Mouse (Mus musculus): ENCODE results near the gene Cpeb3. TPM values are rescaled to one million over a fixed set of nuclear protein-coding genes. Genes with fewer than 3 reads are reported as not detected.

The Cpeb3 gene
- polyA plus RNA-seq, 1 experiment from 2014 or later, result 0.91 TPM

GRCm38 (mm10) chr19:37172096-37172495, 36.3 kb downstream of the Cpeb3 start:
- ATAC-seq (replicated peaks; ENCODE audit: insufficient number of reproducible peaks, low FRiP score, low TSS enrichment, low read depth) (no peak), DNase-seq (ENCODE audit: low spot score) (no peak)
- Histone ChIP-seq H3K27me3 (ENCODE audit: control insufficient read depth, insufficient read depth, low read length) (peaks cover 19% of the 10 kb centered on the region), H3K4me3 (ENCODE audit: low read depth, low read length) (no peak overlapping the region), H3K4me2 (ENCODE audit: low read depth, low read length) (no peak overlapping the region), H3K27ac (replicated peaks; ENCODE audit: low read depth, low read length) (no peak overlapping the region), H3K9ac (replicated peaks; ENCODE audit: low read length) (no peak overlapping the region), H3K36me3 (replicated peaks; ENCODE audit: control insufficient read depth, insufficient read depth, low read depth, low read length) (no peaks in the 10 kb centered on the region), H3K9me3 (replicated peaks; ENCODE audit: control insufficient read depth, low read length) (no peaks in the 10 kb centered on the region), H3K4me1 (ENCODE audit: control insufficient read depth, insufficient read depth, low read length) (no peaks in the 10 kb centered on the region)
- WGBS, result 50% methylated on average over 1 of the region's 1 CpGs

- H3K27me3 ChIP-seq (ENCODE audit: control insufficient read depth, insufficient read depth, low read length), result no peaks in the 10 kb centered on the region
- no peaks in the 10 kb centered on the region for H3K36me3 ChIP-seq (replicated peaks; ENCODE audit: control insufficient read depth, insufficient read depth, low read depth, low read length)
- H3K9me3 ChIP-seq (replicated peaks; ENCODE audit: control insufficient read depth, low read length), result no peaks in the 10 kb centered on the region
- H3K4me3 ChIP-seq (ENCODE audit: low read depth, low read length), result no peak overlapping the region
- ATAC-seq (replicated peaks; ENCODE audit: insufficient number of reproducible peaks, low FRiP score, low TSS enrichment, low read depth) (no peak), DNase-seq (ENCODE audit: low spot score) (no peak)
- H3K4me1 ChIP-seq (ENCODE audit: control insufficient read depth, insufficient read depth, low read length), result no peaks in the 10 kb centered on the region
- no peak overlapping the region for H3K4me2 ChIP-seq (ENCODE audit: low read depth, low read length)
- H3K9ac ChIP-seq (replicated peaks; ENCODE audit: low read length), result no peak overlapping the region
- 95% methylated on average over 5 of the region's 5 CpGs for WGBS
- no peak overlapping the region for H3K27ac ChIP-seq (replicated peaks; ENCODE audit: low read depth, low read length)
Observed at GRCm38 (mm10) chr19:37156770-37157336, 51.5 kb downstream of the Cpeb3 start.

GRCm38 (mm10) chr19:37156040-37156439, 52.4 kb downstream of the Cpeb3 start:
- Histone ChIP-seq H3K4me2 (ENCODE audit: low read depth, low read length) (no peak overlapping the region), H3K36me3 (replicated peaks; ENCODE audit: control insufficient read depth, insufficient read depth, low read depth, low read length) (no peaks in the 10 kb centered on the region)
- ATAC-seq (replicated peaks; ENCODE audit: insufficient number of reproducible peaks, low FRiP score, low TSS enrichment, low read depth), result no peak

GRCm38 (mm10) chr19:37147145-37147544, 61.3 kb downstream of the Cpeb3 start:
- Histone ChIP-seq H3K9me3 (replicated peaks; ENCODE audit: control insufficient read depth, low read length) (no peaks in the 10 kb centered on the region), H3K4me2 (ENCODE audit: low read depth, low read length) (no peak overlapping the region), H3K4me3 (ENCODE audit: low read depth, low read length) (no peak overlapping the region), H3K4me1 (ENCODE audit: control insufficient read depth, insufficient read depth, low read length) (no peaks in the 10 kb centered on the region), H3K27ac (replicated peaks; ENCODE audit: low read depth, low read length) (no peak overlapping the region), H3K9ac (replicated peaks; ENCODE audit: low read length) (no peak overlapping the region), H3K27me3 (ENCODE audit: control insufficient read depth, insufficient read depth, low read length) (no peaks in the 10 kb centered on the region), H3K36me3 (replicated peaks; ENCODE audit: control insufficient read depth, insufficient read depth, low read depth, low read length) (no peaks in the 10 kb centered on the region)
- 75% methylated on average over 4 of the region's 4 CpGs for WGBS
- no peak for DNase-seq (ENCODE audit: low spot score)
- no peak for ATAC-seq (replicated peaks; ENCODE audit: insufficient number of reproducible peaks, low FRiP score, low TSS enrichment, low read depth)

More at GRCm38 (mm10) chr19:37156040-37156439, 52.4 kb downstream of the Cpeb3 start:
- H3K4me3 ChIP-seq (ENCODE audit: low read depth, low read length), result no peak overlapping the region
- no peak for DNase-seq (ENCODE audit: low spot score)
- no peaks in the 10 kb centered on the region for H3K27me3 ChIP-seq (ENCODE audit: control insufficient read depth, insufficient read depth, low read length)
- no peaks in the 10 kb centered on the region for H3K9me3 ChIP-seq (replicated peaks; ENCODE audit: control insufficient read depth, low read length)
- H3K27ac ChIP-seq (replicated peaks; ENCODE audit: low read depth, low read length), result no peak overlapping the region
- H3K9ac ChIP-seq (replicated peaks; ENCODE audit: low read length), result no peak overlapping the region
- no peaks in the 10 kb centered on the region for H3K4me1 ChIP-seq (ENCODE audit: control insufficient read depth, insufficient read depth, low read length)
- WGBS, result 85% methylated on average over 4 of the region's 4 CpGs

GRCm38 (mm10) chr19:37145846-37146245, 62.6 kb downstream of the Cpeb3 start:
- no peaks in the 10 kb centered on the region for H3K36me3 ChIP-seq (replicated peaks; ENCODE audit: control insufficient read depth, insufficient read depth, low read depth, low read length)
- H3K9me3 ChIP-seq (replicated peaks; ENCODE audit: control insufficient read depth, low read length), result no peaks in the 10 kb centered on the region
- DNase-seq (ENCODE audit: low spot score) (no peak), ATAC-seq (replicated peaks; ENCODE audit: insufficient number of reproducible peaks, low FRiP score, low TSS enrichment, low read depth) (no peak)
- WGBS, result 79% methylated on average over 1 of the region's 1 CpGs
- H3K4me3 ChIP-seq (ENCODE audit: low read depth, low read length), result no peak overlapping the region
- no peaks in the 10 kb centered on the region for H3K4me1 ChIP-seq (ENCODE audit: control insufficient read depth, insufficient read depth, low read length)
- no peak overlapping the region for H3K9ac ChIP-seq (replicated peaks; ENCODE audit: low read length)
- H3K4me2 ChIP-seq (ENCODE audit: low read depth, low read length), result no peak overlapping the region
- no peaks in the 10 kb centered on the region for H3K27me3 ChIP-seq (ENCODE audit: control insufficient read depth, insufficient read depth, low read length)
- H3K27ac ChIP-seq (replicated peaks; ENCODE audit: low read depth, low read length), result no peak overlapping the region

- no peaks in the 10 kb centered on the region for H3K27me3 ChIP-seq (ENCODE audit: control insufficient read depth, insufficient read depth, low read length)
- no peak for DNase-seq (ENCODE audit: low spot score)
- H3K9ac ChIP-seq (replicated peaks; ENCODE audit: low read length), result no peak overlapping the region
- WGBS, result 90% methylated on average over 5 of the region's 5 CpGs
- H3K27ac ChIP-seq (replicated peaks; ENCODE audit: low read depth, low read length), result no peak overlapping the region
- ATAC-seq (replicated peaks; ENCODE audit: insufficient number of reproducible peaks, low FRiP score, low TSS enrichment, low read depth), result no peak
- no peak overlapping the region for H3K4me3 ChIP-seq (ENCODE audit: low read depth, low read length)
- H3K4me1 ChIP-seq (ENCODE audit: control insufficient read depth, insufficient read depth, low read length), result no peaks in the 10 kb centered on the region
- no peak overlapping the region for H3K4me2 ChIP-seq (ENCODE audit: low read depth, low read length)
- H3K9me3 ChIP-seq (replicated peaks; ENCODE audit: control insufficient read depth, low read length), result no peaks in the 10 kb centered on the region
- H3K36me3 ChIP-seq (replicated peaks; ENCODE audit: control insufficient read depth, insufficient read depth, low read depth, low read length), result no peaks in the 10 kb centered on the region
Observed at GRCm38 (mm10) chr19:37145401-37145800, 63.0 kb downstream of the Cpeb3 start.

GRCm38 (mm10) chr19:37141623-37142022, 66.8 kb downstream of the Cpeb3 start:
- H3K4me2 ChIP-seq (ENCODE audit: low read depth, low read length), result no peak overlapping the region
- no peaks in the 10 kb centered on the region for H3K27me3 ChIP-seq (ENCODE audit: control insufficient read depth, insufficient read depth, low read length)
- no peak overlapping the region for H3K27ac ChIP-seq (replicated peaks; ENCODE audit: low read depth, low read length)
- ATAC-seq (replicated peaks; ENCODE audit: insufficient number of reproducible peaks, low FRiP score, low TSS enrichment, low read depth), result no peak
- H3K36me3 ChIP-seq (replicated peaks; ENCODE audit: control insufficient read depth, insufficient read depth, low read depth, low read length), result no peaks in the 10 kb centered on the region
- no peaks in the 10 kb centered on the region for H3K9me3 ChIP-seq (replicated peaks; ENCODE audit: control insufficient read depth, low read length)
- no peak overlapping the region for H3K4me3 ChIP-seq (ENCODE audit: low read depth, low read length)
- no peaks in the 10 kb centered on the region for H3K4me1 ChIP-seq (ENCODE audit: control insufficient read depth, insufficient read depth, low read length)
- H3K9ac ChIP-seq (replicated peaks; ENCODE audit: low read length), result no peak overlapping the region
- DNase-seq (ENCODE audit: low spot score), result no peak
- WGBS, result 79% methylated on average over 4 of the region's 4 CpGs

- Histone ChIP-seq H3K4me2 (ENCODE audit: low read depth, low read length) (no peak overlapping the region), H3K9me3 (replicated peaks; ENCODE audit: control insufficient read depth, low read length) (no peaks in the 10 kb centered on the region), H3K9ac (replicated peaks; ENCODE audit: low read length) (no peak overlapping the region), H3K4me1 (ENCODE audit: control insufficient read depth, insufficient read depth, low read length) (no peaks in the 10 kb centered on the region), H3K27me3 (ENCODE audit: control insufficient read depth, insufficient read depth, low read length) (no peaks in the 10 kb centered on the region), H3K27ac (replicated peaks; ENCODE audit: low read depth, low read length) (no peak overlapping the region), H3K4me3 (ENCODE audit: low read depth, low read length) (no peak overlapping the region), H3K36me3 (replicated peaks; ENCODE audit: control insufficient read depth, insufficient read depth, low read depth, low read length) (no peaks in the 10 kb centered on the region)
- 69% methylated on average over 2 of the region's 2 CpGs for WGBS
- DNase-seq (ENCODE audit: low spot score), result no peak
- no peak for ATAC-seq (replicated peaks; ENCODE audit: insufficient number of reproducible peaks, low FRiP score, low TSS enrichment, low read depth)
Observed at GRCm38 (mm10) chr19:37137133-37137532, 71.3 kb downstream of the Cpeb3 start.
